Mouse (Mus musculus) ES-Bruce4 (cell line): Measurements from ENCODE around the gene Shank2.

Experiments
- CTCF ChIP-seq: IDR thresholded peaks from one replicate; pipeline ENCODE4 v1.8.1; 2011; ENCODE audit warnings: low read depth, low read length
- EP300 ChIP-seq: IDR thresholded peaks from 2 replicates; pipeline ENCODE4 v1.6.1; 2011; ENCODE audit warnings: low read depth, low read length; ENCODE audit not compliant: insufficient read depth

GRCm38 (mm10) chr7:143986281-143986680 lies 15.4 kb upstream of the Shank2 start:
- no peak for TF ChIP-seq CTCF
- no peak for TF ChIP-seq EP300
